Mouse (Mus musculus) cerebellum, postnatal 14 days (tissue): ENCODE results near the gene Setdb2.
"Not testable (repeated sequence)": the region's sequence is repeated elsewhere in the genome, so short reads cannot be mapped to it uniquely, and the experiment has no call there.

Source experiments
- DNase-seq, 2 experiments: peaks; one replicate each; pipeline ENCODE4 v3.0.0; 2021; ENCODE audit warnings: mixed read lengths in 2 of 2

Setdb2 gene

DNA sequence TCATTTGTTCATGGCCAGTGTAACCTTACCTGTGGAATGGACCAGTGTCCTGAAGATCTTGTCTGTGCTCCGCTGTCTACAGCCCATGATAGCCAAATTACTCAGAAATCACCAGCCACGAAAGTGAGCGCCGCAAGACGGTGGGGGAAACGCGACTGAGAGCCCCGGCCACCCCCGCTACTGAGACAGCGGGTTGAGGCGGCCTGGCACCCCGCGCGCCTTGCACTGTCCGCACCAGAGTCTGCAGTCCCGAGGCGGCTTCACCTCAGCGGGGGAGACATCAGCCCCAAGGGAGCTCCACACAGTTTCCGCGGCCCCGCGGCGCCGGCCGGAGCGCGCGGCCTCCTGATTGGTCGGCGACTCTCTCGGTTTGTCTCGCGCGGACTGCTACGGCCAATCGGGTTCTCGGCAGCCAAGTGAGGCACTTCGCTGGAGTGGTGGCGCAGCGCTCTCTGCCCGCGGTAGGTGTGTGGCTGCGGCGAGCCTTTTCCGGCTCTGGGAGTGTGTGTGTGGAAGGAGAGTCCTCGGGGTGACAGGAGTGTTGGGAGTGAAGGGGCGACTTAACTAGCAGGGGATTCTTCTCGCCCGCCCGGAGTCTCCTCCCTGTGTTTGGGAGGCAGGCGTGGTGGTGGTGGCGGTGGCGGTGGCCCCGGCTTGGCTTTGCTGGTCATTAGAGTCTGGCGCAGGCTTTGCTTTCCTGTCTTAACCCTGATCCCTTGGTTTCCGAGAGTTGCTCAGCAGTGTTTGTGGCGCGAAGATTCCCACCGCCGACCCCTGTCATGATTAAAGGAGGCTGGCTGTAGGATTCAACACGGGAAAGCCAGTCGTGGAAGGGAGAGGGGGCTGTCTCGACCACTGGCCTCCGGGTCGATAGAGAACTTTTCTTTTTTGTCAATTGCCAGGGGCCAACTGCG lies at the start of gene Setdb2, which contains the start of gene Cab39l:
Gene Setdb2 (minus strand): TSS at position 327 of the 914 bp plus-strand sequence.
Gene Cab39l (plus strand): TSS at position 415 of the 914 bp plus-strand sequence.
- DNase-seq, result peak; percentile 90 to 92

DNA sequence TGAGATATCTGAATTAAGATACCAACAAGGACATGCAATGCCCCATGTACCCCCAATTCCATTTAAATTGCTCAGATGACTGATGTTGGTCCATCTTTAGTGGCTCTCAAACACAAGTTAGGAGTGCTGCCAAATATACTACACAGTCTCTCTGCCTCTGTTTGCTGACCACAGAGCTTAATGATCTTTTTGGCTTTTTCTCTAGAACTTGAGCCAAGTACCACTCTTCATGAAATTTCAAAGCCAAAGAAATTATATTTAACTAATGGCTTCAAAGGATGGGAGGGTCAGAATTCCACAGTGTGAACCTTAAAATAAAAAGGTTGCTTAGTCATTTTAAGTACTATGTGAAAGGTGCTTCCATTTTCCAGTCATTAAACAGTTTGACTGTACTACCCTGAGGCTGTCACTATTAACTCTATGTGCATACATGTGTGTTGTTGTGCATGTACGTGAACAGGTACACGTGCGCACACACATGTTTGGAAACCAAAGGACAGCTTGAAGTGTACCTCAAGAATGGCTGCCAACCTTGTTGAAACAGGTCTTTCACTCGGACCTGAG lies 44.6 kb upstream of the Setdb2 start:
- DNase-seq, result no peak

DNA sequence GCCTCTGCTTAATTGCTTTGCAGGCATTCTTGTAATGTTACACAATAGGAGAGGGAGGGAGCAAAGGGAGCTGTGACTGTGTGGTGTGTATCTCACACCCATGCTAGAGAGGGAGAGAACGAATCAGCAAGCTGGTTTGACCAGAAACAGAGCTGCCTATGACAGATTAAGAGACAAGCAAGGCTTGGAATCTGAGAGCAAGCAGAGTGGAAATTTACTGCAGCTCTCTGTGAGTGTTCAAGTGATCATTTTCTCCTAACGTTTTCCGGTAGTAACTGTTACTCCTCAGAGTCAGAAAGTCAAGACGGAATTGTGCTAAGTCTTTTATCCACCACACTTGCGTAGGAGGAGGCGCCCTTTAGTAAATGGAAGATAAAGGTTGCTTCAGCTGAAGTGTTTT lies 38.0 kb upstream of the Setdb2 start:
- no peak for DNase-seq

DNA sequence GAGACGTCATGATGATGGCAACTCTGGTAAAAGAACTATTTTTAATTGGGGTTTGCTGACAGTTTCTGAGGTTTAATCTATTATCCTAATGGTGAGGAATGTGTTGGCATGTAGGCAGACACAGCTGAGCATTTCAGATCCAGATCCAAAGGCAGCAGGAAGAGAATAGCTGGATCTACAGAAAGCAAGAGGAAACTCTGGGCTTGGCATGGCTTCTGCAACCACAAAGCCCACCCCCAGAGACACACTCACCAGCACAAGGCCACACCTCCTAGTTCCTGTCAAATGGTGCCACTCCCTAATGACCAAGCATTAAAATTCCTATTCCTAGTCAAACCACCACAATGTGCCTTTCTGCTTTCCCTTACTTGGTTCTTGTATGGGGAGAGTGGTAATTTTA lies 30.1 kb upstream of the Setdb2 start:
- no peak for DNase-seq

DNA sequence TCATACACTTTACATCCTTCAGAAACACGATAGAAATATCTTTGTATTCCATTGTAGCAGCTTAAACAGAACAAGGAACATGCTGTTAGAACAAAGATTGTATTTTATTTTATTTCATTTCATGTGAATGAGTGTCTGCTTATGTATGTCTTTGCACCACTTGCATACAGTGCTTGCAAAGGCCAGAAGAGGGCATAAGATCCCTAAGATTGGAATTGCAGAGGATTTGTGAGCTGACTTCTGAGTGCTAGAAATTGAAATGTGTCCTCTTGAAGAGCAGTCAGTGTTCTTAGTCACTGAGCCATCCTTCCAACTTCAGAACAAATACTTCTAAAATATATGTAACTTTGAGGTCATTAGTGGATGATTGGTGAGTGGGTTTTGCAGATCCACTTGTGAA lies 27.1 kb upstream of the Setdb2 start:
- peak; percentile 9 to 10 for DNase-seq

DNA sequence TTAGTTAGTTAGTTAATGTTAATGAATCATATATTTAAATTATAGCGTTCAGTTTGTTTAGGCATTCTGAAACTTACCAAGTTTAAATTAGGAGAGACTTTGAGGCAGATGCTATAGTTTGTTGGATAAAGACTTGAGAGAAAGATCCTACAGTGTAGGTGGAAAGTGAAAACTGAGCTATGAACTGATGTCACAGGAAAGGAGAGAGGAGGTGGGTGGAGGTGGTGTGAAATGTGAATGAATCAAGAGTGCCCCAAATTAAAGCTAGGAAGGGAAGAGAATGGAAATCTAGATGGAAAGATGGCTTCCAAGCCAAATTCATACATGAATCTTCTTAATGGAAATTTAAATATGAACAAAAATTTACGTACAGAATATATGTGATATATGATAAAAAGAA lies 25.8 kb upstream of the Setdb2 start:
- DNase-seq, result no peak

DNA sequence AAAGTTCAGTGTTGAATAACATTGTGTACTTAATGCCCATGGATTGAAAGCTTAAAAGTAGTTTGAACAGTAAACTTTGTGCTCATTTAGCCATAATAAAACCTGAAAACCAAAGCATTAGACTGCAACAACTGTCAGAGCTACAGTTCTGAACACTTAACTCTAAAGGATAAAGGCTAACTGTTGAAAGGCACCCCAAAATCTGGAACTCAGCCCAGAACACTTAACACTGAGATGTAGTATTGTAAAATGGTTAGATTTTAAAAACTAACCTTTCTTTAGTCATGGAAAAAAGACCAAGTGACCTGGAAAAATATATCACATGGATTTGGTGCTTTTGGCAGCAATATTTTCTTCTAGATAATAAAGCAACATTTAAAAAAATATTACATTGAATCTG lies 7.3 kb upstream of the Setdb2 start:
- DNase-seq, result no peak

DNA sequence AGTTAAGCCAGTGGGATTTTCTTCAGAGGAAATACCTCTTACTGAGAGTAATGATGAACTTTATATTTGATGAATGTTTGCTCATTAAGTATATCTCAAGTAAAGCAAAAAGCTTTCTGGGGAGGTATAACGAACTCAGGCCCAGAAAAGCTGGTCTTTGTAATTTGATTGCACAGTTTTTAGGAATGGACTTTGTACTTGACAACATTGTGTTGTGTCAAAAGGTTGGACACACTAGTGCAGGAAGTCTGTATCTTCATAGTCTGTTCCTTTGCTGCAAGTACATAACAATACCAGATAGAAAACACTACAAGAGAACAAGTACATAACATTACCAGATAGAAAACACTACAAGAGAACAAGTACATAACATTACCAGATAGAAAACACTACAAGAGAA lies 4.7 kb upstream of the Setdb2 start:
- DNase-seq, result no peak

DNA sequence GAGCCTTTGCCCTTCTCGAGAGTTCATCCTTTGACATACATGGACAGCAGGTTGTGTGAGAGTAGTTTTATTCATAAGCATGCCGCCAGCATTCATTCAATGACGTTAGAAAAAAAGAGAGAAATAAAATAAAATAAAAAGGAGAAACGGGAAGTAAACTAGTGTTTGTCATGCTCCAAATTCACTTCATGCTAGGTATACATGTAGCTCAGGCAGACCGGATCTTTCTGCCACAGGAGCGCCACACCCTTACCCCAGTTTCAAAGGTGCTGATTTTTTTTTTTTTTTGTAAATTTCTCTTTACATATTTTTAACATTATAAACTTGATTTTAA lies 755 bp upstream of the Setdb2 start:
- no peak for DNase-seq

DNA sequence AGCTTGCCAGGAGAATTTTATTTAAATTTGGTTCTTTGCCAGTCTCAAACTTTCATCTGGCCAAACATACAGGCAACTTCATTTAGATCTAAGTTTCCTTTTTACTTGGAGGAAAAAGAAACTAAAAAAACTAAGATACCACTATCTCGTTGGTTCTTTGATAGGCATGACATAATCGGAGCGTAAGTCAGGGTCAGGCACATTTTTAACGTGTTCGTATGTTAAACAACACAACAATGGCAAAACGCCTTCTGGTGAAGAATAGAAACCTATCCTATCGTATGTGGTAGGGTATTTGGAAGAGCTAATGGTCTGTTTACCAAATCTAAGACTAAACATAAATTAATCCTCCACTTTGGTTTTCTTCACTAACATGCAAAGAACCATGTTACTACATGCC lies 645 bp downstream of the Setdb2 start:
- DNase-seq, result no peak

DNA sequence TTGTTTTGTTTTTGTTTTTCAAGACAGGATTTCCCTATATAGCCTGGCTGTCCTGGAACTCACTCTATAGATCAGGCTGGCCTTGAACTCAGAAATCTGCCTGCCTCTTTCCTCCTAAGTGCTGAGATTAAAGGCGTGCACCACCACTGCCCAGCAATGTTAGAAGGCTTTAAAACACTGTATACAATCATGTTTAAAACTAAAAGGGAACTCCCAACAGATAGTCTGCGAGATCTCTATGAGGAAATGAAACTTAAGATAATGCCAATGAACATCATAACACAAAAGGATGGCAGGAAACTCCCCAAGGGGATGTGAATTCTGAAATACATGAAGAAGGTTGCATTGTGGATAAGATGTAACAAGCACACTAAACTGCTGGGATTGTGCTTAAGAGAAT lies 2.2 kb downstream of the Setdb2 start:
- DNase-seq, result no peak

DNA sequence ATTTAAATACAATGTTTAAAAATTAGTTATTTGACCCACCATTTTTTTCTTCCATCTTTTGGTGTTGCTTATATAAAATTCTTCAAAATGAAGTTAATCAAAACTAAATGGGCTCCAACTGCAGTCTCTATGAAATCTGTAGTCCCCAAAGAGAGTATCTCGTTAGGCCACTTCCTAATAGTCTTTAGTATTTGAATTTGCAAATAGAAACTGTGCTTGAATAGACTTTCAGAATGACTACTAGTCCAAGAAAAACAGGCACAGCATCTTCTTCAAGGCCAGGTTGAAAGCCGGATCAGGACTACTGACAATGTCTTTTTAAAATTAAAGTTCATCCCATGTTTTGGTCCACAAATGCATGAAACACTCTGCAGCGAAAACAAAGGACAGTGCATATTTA lies 3.3 kb downstream of the Setdb2 start:
- DNase-seq, result no peak

DNA sequence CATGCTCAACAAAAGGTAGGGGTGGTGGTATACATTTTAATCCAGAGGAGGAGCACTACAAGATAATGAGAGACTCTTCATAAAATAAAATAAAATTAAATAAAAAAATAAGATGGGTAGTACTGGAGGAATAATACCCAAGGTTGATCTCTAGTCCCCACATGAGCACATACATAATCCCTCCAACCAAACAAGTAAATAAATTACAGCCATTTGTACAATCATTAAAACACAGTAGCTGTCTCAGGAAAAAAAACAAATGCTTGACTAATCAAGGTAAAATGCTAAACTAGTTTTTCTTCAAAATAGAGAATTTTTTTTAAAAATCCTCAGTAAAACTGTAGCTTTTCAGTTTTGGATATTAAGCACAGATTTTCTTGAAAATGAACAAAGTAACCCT lies 5.5 kb downstream of the Setdb2 start:
- DNase-seq, result no peak

DNA sequence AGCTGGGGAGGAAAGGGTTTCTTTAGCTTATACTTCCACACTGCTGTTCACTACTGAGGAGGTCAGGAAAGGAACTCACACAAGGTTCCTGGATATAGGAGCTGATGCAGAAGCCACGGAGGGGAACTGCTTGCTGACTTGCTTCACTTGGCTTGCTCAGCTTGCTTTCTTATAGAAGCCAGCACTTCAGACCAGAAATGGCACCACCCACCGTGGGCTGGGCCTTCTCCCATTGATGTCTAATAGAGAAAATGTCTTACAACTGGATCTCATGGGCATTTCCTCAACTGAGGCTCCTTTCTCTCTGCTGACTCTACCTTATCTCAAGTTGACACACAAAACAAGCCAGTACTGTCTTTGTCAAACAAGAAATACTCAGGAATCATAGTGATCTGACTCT lies 6.8 kb downstream of the Setdb2 start:
- DNase-seq, result no peak

DNA sequence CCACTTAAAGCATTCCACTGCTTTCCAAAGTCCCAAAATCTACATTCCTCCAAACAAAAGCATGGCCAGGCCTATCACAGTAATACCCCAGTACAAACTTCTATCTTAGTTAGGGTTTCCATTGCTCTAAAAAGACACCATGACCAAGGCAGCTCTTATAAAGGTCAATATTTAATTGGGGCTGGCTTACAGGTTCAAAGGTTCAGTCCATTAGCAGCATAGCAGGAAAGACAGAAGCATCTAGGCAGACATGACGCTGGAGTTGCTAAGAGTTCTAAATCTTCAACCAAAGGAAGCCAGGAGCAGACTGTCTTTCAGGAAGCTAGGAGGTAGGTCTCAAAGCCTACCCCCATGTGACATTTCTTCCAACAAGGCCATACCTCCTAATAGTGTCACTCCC lies 10.1 kb downstream of the Setdb2 start:
- DNase-seq, result no peak

DNA sequence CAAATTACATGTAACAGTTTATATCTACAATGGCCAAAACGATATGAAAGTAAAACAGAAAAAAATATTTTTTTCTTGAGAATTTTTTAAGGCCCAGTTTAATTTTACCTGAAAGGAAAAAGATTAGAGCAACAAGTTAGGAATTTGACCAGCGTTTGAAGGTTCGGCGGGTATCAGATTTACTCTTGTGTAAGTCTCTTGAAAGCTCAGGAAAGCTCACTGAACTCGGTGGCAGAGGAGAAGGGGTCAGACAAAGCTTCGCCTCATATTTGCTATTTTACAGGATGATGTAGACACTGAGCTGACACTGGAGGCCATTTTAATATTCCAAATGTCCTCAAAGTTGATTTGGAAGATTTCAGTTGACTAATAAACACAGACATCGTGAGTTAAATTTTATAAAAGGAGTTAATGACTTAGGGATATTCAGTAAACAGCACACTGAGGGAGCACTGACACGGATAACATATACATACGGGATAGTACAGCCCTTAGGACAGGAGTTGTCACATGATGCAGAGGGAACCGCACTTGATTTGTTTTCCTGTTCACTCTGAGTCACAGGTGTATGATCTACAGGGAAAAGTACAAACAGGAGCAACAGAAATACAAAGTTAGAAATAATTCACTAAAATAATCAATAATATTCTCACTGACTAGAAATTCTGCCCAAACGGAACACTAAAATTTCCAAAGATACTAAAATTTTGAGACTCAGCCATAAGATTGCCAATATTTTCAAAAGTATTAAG lies 17.6 kb downstream of the Setdb2 start:
- no peak for DNase-seq

DNA sequence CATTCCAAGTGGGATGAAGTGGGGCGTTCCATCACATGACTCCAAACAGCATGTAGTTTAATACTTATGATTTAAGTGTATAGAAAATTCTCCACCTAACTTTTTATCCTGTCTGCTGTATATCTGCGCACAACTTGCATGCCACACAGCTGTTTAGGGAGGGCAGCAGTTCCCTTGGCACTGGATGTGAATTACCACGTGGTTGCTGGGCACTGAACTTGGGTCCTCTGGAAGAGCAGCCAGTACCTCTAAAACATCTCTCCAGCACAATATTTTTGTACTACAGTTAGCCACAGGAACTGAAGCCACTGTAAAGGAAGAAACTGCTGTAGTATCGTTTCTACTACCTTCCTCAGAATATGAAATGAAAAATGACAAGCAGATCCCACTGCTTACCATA lies 22.5 kb downstream of the Setdb2 start:
- no peak for DNase-seq

DNA sequence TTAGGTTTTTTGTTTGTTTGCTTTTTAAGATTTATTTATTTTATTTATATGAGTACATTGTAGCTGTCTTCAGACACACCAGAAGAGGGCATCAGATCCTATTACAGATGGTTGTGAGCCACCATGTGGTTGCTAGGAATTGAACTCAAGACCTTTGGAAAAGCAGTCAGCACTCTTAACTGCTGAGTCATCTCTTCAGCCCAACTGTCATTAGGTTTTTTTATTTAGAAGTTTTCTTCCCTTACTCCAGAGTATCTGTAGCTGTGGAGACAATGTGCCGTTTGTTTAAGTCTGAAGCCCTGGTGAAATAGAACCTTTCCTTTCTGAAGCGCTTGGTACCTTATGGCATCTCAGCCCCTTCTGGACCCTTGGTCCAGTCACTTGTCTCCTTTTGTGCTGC lies 25.7 kb downstream of the Setdb2 start:
- not testable (repeated sequence) for DNase-seq

DNA sequence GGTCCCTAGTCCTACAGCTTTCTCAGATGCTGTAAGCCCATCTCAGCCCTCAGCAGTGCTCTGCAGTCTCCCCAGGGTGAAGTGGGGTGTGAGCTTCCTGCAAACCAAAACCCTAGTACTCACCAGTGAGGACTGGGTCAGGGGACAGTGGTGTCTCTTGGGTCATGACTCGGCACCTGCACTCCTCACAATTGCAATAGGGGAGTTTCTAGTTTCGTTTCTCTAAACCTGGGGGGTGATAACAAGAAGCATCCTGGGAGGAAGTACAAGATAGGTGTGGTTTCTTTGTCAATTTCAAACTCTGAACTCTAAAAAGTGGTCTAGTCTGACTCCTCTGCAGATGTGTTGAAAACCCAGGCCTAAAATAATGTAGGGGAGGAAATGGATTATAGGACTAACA lies 43.7 kb downstream of the Setdb2 start:
- DNase-seq, result no peak

DNA sequence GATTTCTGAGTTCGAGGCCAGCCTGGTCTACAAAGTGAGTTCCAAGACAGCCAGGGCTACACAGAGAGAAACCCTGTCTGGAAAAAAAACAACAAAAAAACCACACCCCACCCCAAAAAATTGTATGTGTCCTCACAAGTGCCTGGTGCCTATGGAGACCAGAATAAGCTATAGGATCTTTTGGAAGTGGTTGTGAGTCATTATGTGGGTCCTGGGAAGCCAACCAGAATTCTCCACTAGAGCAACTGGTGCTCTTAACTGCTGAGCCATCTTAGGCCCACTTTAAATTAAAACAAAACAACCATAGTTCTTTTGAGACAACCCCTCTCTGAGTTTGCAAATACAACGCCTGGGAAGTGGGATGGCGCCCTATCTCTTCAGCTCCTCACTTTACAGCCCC lies 45.4 kb downstream of the Setdb2 start, which contains the start of gene Phf11c:
Gene Phf11c (minus strand): TSS at position 101 of the 400 bp plus-strand sequence.
- no peak for DNase-seq

DNA sequence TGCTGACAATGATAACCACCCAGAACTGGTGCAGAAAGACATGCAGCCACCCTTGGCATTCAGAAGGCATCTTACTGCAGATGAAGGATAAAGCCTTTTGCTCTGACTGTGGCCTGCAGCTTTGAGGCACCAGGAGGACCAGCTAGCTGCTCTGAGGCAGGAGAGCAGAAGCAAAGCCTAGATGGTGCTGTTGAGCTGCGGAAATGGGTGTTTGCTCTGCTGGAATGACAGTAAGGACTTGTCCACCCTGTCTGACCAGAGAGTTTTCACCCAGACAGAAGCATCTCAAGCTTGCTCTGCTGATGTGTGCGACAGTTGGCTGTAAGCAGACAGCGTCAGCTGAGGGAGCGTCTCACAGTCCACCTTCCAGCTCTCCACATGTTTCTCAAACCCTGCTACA lies 50.5 kb downstream of the Setdb2 start:
- peak; percentile 5 to 13 for DNase-seq

DNA sequence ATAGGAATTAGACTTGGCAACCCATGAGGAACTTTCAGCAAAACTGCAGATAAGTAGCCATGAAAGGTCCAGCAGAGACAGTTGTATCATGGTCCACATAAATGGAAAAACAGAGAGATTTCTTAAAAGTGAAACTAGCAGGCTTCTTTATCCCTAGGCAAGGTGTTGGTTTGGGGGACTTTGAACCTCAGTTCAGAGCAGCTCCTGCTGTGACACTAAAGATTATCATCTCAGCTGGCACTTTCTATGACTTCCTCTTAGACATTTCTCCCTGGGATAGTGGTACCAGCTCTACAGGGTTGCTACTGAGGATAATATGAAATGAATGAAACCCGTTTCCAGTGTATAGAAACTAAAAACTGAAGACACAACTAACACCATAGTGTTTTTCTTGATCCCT lies 51.2 kb downstream of the Setdb2 start:
- no peak for DNase-seq

DNA sequence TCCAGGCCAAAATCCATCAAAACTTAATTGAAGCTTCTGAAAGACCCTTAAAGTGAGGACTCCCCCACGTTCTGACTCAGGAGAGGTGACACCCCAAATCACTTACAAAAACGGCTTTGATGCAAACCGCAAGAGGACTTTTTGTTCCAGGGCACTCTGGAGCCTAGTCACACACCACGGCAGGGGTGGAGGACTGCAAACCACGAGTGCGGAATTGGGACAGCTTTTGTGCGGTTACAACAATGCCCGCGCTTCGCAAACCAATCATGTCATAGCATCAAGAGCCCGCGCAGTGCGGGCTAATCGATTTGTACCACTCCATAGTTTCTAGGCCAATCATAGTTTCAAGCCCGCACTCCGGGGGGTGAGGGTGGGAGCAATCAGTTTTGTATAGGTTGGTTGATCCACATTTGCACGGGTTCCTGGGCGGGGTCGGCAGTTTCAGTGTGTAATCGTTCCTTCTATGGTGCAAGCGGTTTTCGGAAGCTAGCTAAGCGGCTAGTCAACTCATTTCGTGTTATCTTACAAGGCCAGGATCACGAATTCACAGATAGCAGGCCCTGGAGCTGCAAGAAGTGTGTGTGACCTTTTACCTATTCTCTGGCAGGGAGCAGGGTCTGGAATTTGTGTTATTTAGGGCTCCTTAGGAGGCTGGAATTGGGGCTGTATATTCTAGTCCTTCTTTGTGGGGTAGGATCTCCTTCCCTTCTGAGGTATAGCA lies 70.2 kb downstream of the Setdb2 start:
- no peak for DNase-seq
